Mouse (Mus musculus): ENCODE results near the gene Fam162a. TPM values are rescaled to one million over a fixed set of nuclear protein-coding genes. Genes with fewer than 3 reads are reported as not detected.
"Not testable (repeated sequence)": the region's sequence is repeated elsewhere in the genome, so short reads cannot be mapped to it uniquely, and the experiment has no call there.

The Fam162a gene
- polyA plus RNA-seq, 1 experiment from 2014 or later = 395 TPM

GRCm38 (mm10) chr16:36068356-36068755 lies 3.0 kb downstream of the Fam162a start:
- Histone ChIP-seq H3K36me3 (ENCODE audit: control insufficient read depth, insufficient read depth, low read length) (no peaks in the 10 kb centered on the region), H3K9ac (replicated peaks; ENCODE audit: low read depth, low read length) (no peak overlapping the region), H3K4me2 (replicated peaks; ENCODE audit: low read depth, low read length) (no peak overlapping the region), H3K4me1 (ENCODE audit: control insufficient read depth, insufficient read depth, low read length) (peaks cover 26% of the 10 kb centered on the region), H3K27me3 (ENCODE audit: control insufficient read depth, insufficient read depth, low read length) (no peaks in the 10 kb centered on the region), H3K4me3 (ENCODE audit: low read depth, low read length) (no peak overlapping the region), H3K9me3 (ENCODE audit: control insufficient read depth, low read depth, low read length) (no peaks in the 10 kb centered on the region), H3K27ac (ENCODE audit: low read length) (no peak overlapping the region)
- whole genome bisulfite sequencing = 55% methylated on average over 3 of the region's 3 CpGs
- ATAC-seq (ENCODE audit: insufficient number of reproducible peaks, insufficient read depth, low FRiP score, low read depth) = no peak

GRCm38 (mm10) chr16:36067694-36068093 lies 3.7 kb downstream of the Fam162a start:
- Histone ChIP-seq H3K36me3 (ENCODE audit: control insufficient read depth, insufficient read depth, low read length) (no peaks in the 10 kb centered on the region), H3K27me3 (ENCODE audit: control insufficient read depth, insufficient read depth, low read length) (no peaks in the 10 kb centered on the region), H3K4me2 (replicated peaks; ENCODE audit: low read depth, low read length) (no peak overlapping the region), H3K4me1 (ENCODE audit: control insufficient read depth, insufficient read depth, low read length) (peaks cover 26% of the 10 kb centered on the region), H3K27ac (ENCODE audit: low read length) (no peak overlapping the region), H3K4me3 (ENCODE audit: low read depth, low read length) (no peak overlapping the region), H3K9me3 (ENCODE audit: control insufficient read depth, low read depth, low read length) (no peaks in the 10 kb centered on the region), H3K9ac (replicated peaks; ENCODE audit: low read depth, low read length) (no peak overlapping the region)
- WGBS = 70% methylated on average over 2 of the region's 2 CpGs
- no peak for ATAC-seq (ENCODE audit: insufficient number of reproducible peaks, insufficient read depth, low FRiP score, low read depth)

GRCm38 (mm10) chr16:36064904-36065303 lies 6.5 kb downstream of the Fam162a start:
- Histone ChIP-seq H3K9me3 (ENCODE audit: control insufficient read depth, low read depth, low read length) (no peaks in the 10 kb centered on the region), H3K4me2 (replicated peaks; ENCODE audit: low read depth, low read length) (no peak overlapping the region), H3K4me1 (ENCODE audit: control insufficient read depth, insufficient read depth, low read length) (peaks cover 21% of the 10 kb centered on the region), H3K4me3 (ENCODE audit: low read depth, low read length) (no peak overlapping the region), H3K27ac (ENCODE audit: low read length) (no peak overlapping the region), H3K36me3 (ENCODE audit: control insufficient read depth, insufficient read depth, low read length) (no peaks in the 10 kb centered on the region), H3K9ac (replicated peaks; ENCODE audit: low read depth, low read length) (no peak overlapping the region), H3K27me3 (ENCODE audit: control insufficient read depth, insufficient read depth, low read length) (no peaks in the 10 kb centered on the region)
- ATAC-seq (ENCODE audit: insufficient number of reproducible peaks, insufficient read depth, low FRiP score, low read depth) = no peak
- 82% methylated on average over 5 of the region's 5 CpGs for WGBS

GRCm38 (mm10) chr16:36063315-36063714 lies 8.1 kb downstream of the Fam162a start:
- 76% methylated on average over 2 of the region's 2 CpGs for WGBS
- no peak overlapping the region for H3K4me3 ChIP-seq (ENCODE audit: low read depth, low read length)
- H3K9me3 ChIP-seq (ENCODE audit: control insufficient read depth, low read depth, low read length) = no peaks in the 10 kb centered on the region
- ATAC-seq (ENCODE audit: insufficient number of reproducible peaks, insufficient read depth, low FRiP score, low read depth) = no peak
- no peaks in the 10 kb centered on the region for H3K36me3 ChIP-seq (ENCODE audit: control insufficient read depth, insufficient read depth, low read length)
- H3K4me1 ChIP-seq (ENCODE audit: control insufficient read depth, insufficient read depth, low read length) = peaks cover 10% of the 10 kb centered on the region
- no peaks in the 10 kb centered on the region for H3K27me3 ChIP-seq (ENCODE audit: control insufficient read depth, insufficient read depth, low read length)
- H3K9ac ChIP-seq (replicated peaks; ENCODE audit: low read depth, low read length) = no peak overlapping the region
- H3K4me2 ChIP-seq (replicated peaks; ENCODE audit: low read depth, low read length) = no peak overlapping the region
- no peak overlapping the region for H3K27ac ChIP-seq (ENCODE audit: low read length)

GRCm38 (mm10) chr16:36062534-36062933 lies 8.9 kb downstream of the Fam162a start:
- H3K4me1 ChIP-seq (ENCODE audit: control insufficient read depth, insufficient read depth, low read length); H3K9me3 ChIP-seq (ENCODE audit: control insufficient read depth, low read depth, low read length); ATAC-seq (ENCODE audit: insufficient number of reproducible peaks, insufficient read depth, low FRiP score, low read depth); H3K27ac ChIP-seq (ENCODE audit: low read length); H3K9ac ChIP-seq (replicated peaks; ENCODE audit: low read depth, low read length); H3K27me3 ChIP-seq (ENCODE audit: control insufficient read depth, insufficient read depth, low read length); H3K4me2 ChIP-seq (replicated peaks; ENCODE audit: low read depth, low read length); H3K36me3 ChIP-seq (ENCODE audit: control insufficient read depth, insufficient read depth, low read length); H3K4me3 ChIP-seq (ENCODE audit: low read depth, low read length): not testable (repeated sequence)
- WGBS = 81% methylated on average over 1 of the region's 1 CpGs

GRCm38 (mm10) chr16:36057933-36058475 lies 13.4 kb downstream of the Fam162a start:
- no peak overlapping the region for H3K4me3 ChIP-seq (ENCODE audit: low read depth, low read length)
- H3K9me3 ChIP-seq (ENCODE audit: control insufficient read depth, low read depth, low read length) = no peaks in the 10 kb centered on the region
- H3K4me1 ChIP-seq (ENCODE audit: control insufficient read depth, insufficient read depth, low read length) = no peaks in the 10 kb centered on the region
- ATAC-seq (ENCODE audit: insufficient number of reproducible peaks, insufficient read depth, low FRiP score, low read depth) = no peak
- 58% methylated on average over 8 of the region's 8 CpGs for WGBS
- no peaks in the 10 kb centered on the region for H3K36me3 ChIP-seq (ENCODE audit: control insufficient read depth, insufficient read depth, low read length)
- H3K27me3 ChIP-seq (ENCODE audit: control insufficient read depth, insufficient read depth, low read length) = no peaks in the 10 kb centered on the region
- no peak overlapping the region for H3K4me2 ChIP-seq (replicated peaks; ENCODE audit: low read depth, low read length)
- H3K9ac ChIP-seq (replicated peaks; ENCODE audit: low read depth, low read length) = no peak overlapping the region
- H3K27ac ChIP-seq (ENCODE audit: low read length) = no peak overlapping the region

GRCm38 (mm10) chr16:36056416-36056815 lies 15.0 kb downstream of the Fam162a start:
- H3K9me3 ChIP-seq (ENCODE audit: control insufficient read depth, low read depth, low read length) = no peaks in the 10 kb centered on the region
- H3K27ac ChIP-seq (ENCODE audit: low read length) = no peak overlapping the region
- no peaks in the 10 kb centered on the region for H3K27me3 ChIP-seq (ENCODE audit: control insufficient read depth, insufficient read depth, low read length)
- H3K36me3 ChIP-seq (ENCODE audit: control insufficient read depth, insufficient read depth, low read length) = peaks cover 10% of the 10 kb centered on the region
- 92% methylated on average over 11 of the region's 11 CpGs for WGBS
- H3K4me3 ChIP-seq (ENCODE audit: low read depth, low read length) = no peak overlapping the region
- H3K4me2 ChIP-seq (replicated peaks; ENCODE audit: low read depth, low read length) = no peak overlapping the region
- no peak for ATAC-seq (ENCODE audit: insufficient number of reproducible peaks, insufficient read depth, low FRiP score, low read depth)
- no peaks in the 10 kb centered on the region for H3K4me1 ChIP-seq (ENCODE audit: control insufficient read depth, insufficient read depth, low read length)
- H3K9ac ChIP-seq (replicated peaks; ENCODE audit: low read depth, low read length) = no peak overlapping the region

GRCm38 (mm10) chr16:36054920-36055319 lies 16.5 kb downstream of the Fam162a start:
- Histone ChIP-seq H3K4me2 (replicated peaks; ENCODE audit: low read depth, low read length) (no peak overlapping the region), H3K4me1 (ENCODE audit: control insufficient read depth, insufficient read depth, low read length) (no peaks in the 10 kb centered on the region), H3K27me3 (ENCODE audit: control insufficient read depth, insufficient read depth, low read length) (no peaks in the 10 kb centered on the region), H3K27ac (ENCODE audit: low read length) (no peak overlapping the region), H3K4me3 (ENCODE audit: low read depth, low read length) (no peak overlapping the region), H3K36me3 (ENCODE audit: control insufficient read depth, insufficient read depth, low read length) (peaks cover 23% of the 10 kb centered on the region), H3K9me3 (ENCODE audit: control insufficient read depth, low read depth, low read length) (no peaks in the 10 kb centered on the region), H3K9ac (replicated peaks; ENCODE audit: low read depth, low read length) (no peak overlapping the region)
- no peak for ATAC-seq (ENCODE audit: insufficient number of reproducible peaks, insufficient read depth, low FRiP score, low read depth)
- 97% methylated on average over 8 of the region's 8 CpGs for WGBS

Measured in stomach, embryonic 14.5 days (tissue).